Mouse (Mus musculus) brown adipose tissue, adult 24 weeks (tissue): ENCODE measurements around the gene Dyx1c1. TPM values are rescaled to one million over a fixed set of nuclear protein-coding genes. Genes with fewer than 3 reads are reported as not detected.

Experiments
- polyA plus RNA-seq: library from polyadenylated mRNA; stranded (reverse); fragments of >200 nt; gene quantifications from 2 replicates; pipeline ENCODE4 v1.2.4, GENCODE M21; 2012; ENCODE audit not compliant: missing spikeins, insufficient read depth, insufficient read length

Gene Dyx1c1
- polyA plus RNA-seq, 1 experiment = 2.1 TPM

Other genes starting within 250 kb of the Dyx1c1 start
- 0.13 TPM in 1 of 2 replicates, not detected in the other for gene Prtg, start 151.9 kb upstream of the Dyx1c1 start, polyA plus RNA-seq
- 2.9 and 4.0 TPM in 2 replicates for gene Pygo1, start 33.1 kb upstream of the Dyx1c1 start, polyA plus RNA-seq
- not detected in 2 replicates for gene Gm44503, start 67 bp downstream of the Dyx1c1 start, polyA plus RNA-seq
- gene Ccpg1os, start 26.6 kb downstream of the Dyx1c1 start, polyA plus RNA-seq = 15.8 and 19.5 TPM in 2 replicates
- 61.5 and 64.5 TPM in 2 replicates for gene Ccpg1, start 26.6 kb downstream of the Dyx1c1 start, polyA plus RNA-seq
- gene Pigb, start 81.6 kb downstream of the Dyx1c1 start, polyA plus RNA-seq = 4.4 and 5.4 TPM in 2 replicates
- gene Rab27a, start 86.1 kb downstream of the Dyx1c1 start, polyA plus RNA-seq = 0.38 and 1.7 TPM in 2 replicates
- gene Khdc3, start 143.1 kb downstream of the Dyx1c1 start, polyA plus RNA-seq = not detected in 2 replicates
- gene Gm20509, start 143.7 kb downstream of the Dyx1c1 start, polyA plus RNA-seq = not detected in 2 replicates
- gene Rsl24d1, start 154.6 kb downstream of the Dyx1c1 start, polyA plus RNA-seq = 31.8 and 39.1 TPM in 2 replicates